Mouse (Mus musculus) megakaryocyte, embryonic 14.5 days (primary cell): ENCODE measurements around the gene Hlcs.

Experiments
- FLI1 ChIP-seq: IDR thresholded peaks from 2 replicates; pipeline ENCODE4 v1.6.1; 2012; ENCODE audit warnings: low read length, inconsistent platforms, mixed read lengths
- GATA1 ChIP-seq: IDR thresholded peaks from 3 replicates; pipeline ENCODE4 v1.6.1; 2012; ENCODE audit warnings: mixed read lengths, low read length, inconsistent platforms, borderline replicate concordance

- TF ChIP-seq GATA1 (no peak), FLI1 (no peak)
Observed at GRCm38 (mm10) chr16:94358091-94358490, 44.7 kb upstream of the Hlcs start.
